9 mouse cellular contexts compared by ENCODE assay signal in the genomic region with DNA sequence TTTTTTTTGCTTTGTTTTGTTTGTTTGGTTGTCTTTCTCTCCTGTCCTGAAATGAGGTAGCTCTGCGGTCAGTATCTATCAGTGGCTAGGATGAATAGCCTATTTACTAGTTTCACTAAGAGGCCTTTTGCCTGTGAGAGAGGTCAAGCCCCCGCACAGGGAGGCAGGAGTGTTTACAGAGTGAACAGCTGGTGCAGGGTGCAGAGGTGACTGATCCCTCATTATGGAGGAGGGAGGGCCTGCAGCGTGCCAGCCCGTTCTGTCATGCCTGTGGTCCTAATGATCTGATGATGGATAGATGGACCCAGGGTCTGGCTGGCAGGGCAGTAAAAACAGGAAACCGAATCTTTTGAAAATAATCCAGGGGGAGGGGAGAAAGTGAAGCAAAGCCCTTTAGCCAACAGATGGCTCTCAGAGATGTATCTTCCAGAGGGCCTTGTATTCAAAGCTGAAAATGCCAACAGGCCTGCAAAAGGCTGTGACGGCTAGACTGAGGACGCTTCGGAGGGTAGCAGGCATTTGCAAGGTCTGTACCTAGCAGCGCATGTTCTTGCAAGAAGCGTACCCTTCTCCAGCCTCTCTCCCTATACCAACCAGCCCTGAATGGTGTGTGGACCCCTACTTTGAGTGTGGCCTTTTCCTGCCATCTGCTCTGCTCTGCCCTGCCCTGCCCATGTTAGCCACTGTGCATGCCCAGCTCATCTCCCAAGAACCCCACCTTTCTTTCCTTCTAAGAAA. TPM values are rescaled to one million over a fixed set of nuclear protein-coding genes. Genes with fewer than 3 reads are reported as not detected.
DNase-seq lines count a peak whose midpoint lies in the region; ATAC-seq and TF ChIP-seq lines count a peak whose summit lies in the region.
"Had no signal": no experiment of that assay in that cellular context is flagged by ENCODE, and none has a peak within 500 bp of the region (broad histone marks: within the 10 kb centered on the region; RNA-seq: fewer than 3 reads in every experiment).

No protein-coding gene starts in this region.

- no peaks in the 10 kb centered on the region for H3K27me3 ChIP-seq in forebrain, embryonic 15.5 days
- no peaks in the 10 kb centered on the region for H3K27me3 ChIP-seq in liver, embryonic 12.5 days (replicated peaks)
- H3K27me3 ChIP-seq in neural tube, embryonic 13.5 days = no peaks in the 10 kb centered on the region

- H3K9me3 ChIP-seq in forebrain, embryonic 15.5 days = no peaks in the 10 kb centered on the region
- H3K9me3 ChIP-seq in liver, embryonic 12.5 days (replicated peaks) = no peaks in the 10 kb centered on the region
- no peaks in the 10 kb centered on the region for H3K9me3 ChIP-seq in neural tube, embryonic 13.5 days

- peaks cover 36% of the 10 kb centered on the region for H3K4me1 ChIP-seq in forebrain, embryonic 15.5 days
- peaks cover 36% of the 10 kb centered on the region for H3K4me1 ChIP-seq in liver, embryonic 12.5 days
- H3K4me1 ChIP-seq in neural tube, embryonic 13.5 days (replicated peaks) = peaks cover 51% of the 10 kb centered on the region

- peak; percentile 42 for ATAC-seq in forebrain, embryonic 15.5 days (replicated peaks)
- ATAC-seq in liver, embryonic 12.5 days = peak; percentile 55; the same call in 1 of the 2 replicates
- no peak for ATAC-seq in neural tube, embryonic 13.5 days (ENCODE audit: low read depth)
- ATAC-seq in frontal cortex, adult (ENCODE audit: low TSS enrichment) = no peak

- H3K9ac ChIP-seq in forebrain, embryonic 15.5 days (replicated peaks) = no peak overlapping the region
- no peak overlapping the region for H3K9ac ChIP-seq in liver, embryonic 12.5 days
- H3K9ac ChIP-seq in neural tube, embryonic 13.5 days = no peak overlapping the region

- no peak overlapping the region for H3K4me3 ChIP-seq in layer of hippocampus, adult 2 months
- H3K4me3 ChIP-seq in forebrain, embryonic 15.5 days = no peak overlapping the region
- no peak overlapping the region for H3K4me3 ChIP-seq in liver, embryonic 12.5 days
- H3K4me3 ChIP-seq in neural tube, embryonic 13.5 days = no peak overlapping the region

- no peak for DNase-seq in layer of hippocampus, adult 2 months (ENCODE audit: low spot score in 2 of 2)
- DNase-seq in layer of hippocampus, adult 9-10 months (ENCODE audit: low spot score) = no peak
- DNase-seq in frontal cortex, postnatal 36 days (ENCODE audit: low spot score in 2 of 2) = no peak
- no peak for DNase-seq in heart, postnatal 4 days

- H3K4me2 ChIP-seq in forebrain, embryonic 15.5 days (replicated peaks) = no peak overlapping the region
- H3K4me2 ChIP-seq in liver, embryonic 12.5 days = no peak overlapping the region
- H3K4me2 ChIP-seq in neural tube, embryonic 13.5 days = no peak overlapping the region

- H3K36me3 ChIP-seq in forebrain, embryonic 15.5 days = no peaks in the 10 kb centered on the region
- no peaks in the 10 kb centered on the region for H3K36me3 ChIP-seq in liver, embryonic 12.5 days
- H3K36me3 ChIP-seq in neural tube, embryonic 13.5 days = no peaks in the 10 kb centered on the region

- 36% methylated on average over 10 of the region's 10 CpGs for WGBS in forebrain, embryonic 15.5 days
- 60% methylated on average over 10 of the region's 10 CpGs for WGBS in liver, embryonic 12.5 days (ENCODE audit: insufficient replicate concordance)
- 23% methylated on average over 10 of the region's 10 CpGs for WGBS in neural tube, embryonic 13.5 days

- H3K27ac ChIP-seq in layer of hippocampus, adult 2 months = peak overlapping the region; percentile 74
- H3K27ac ChIP-seq in forebrain, embryonic 15.5 days (replicated peaks) = peak overlapping the region; percentile 24; the same call in 1 of the 2 replicates
- no peak overlapping the region for H3K27ac ChIP-seq in liver, embryonic 12.5 days
- H3K27ac ChIP-seq in neural tube, embryonic 13.5 days (replicated peaks) = peak overlapping the region; percentile 54

- no peak for TF ChIP-seq CTCF in layer of hippocampus, adult 2 months (conservative IDR thresholded peaks at IDR 0.05)

RNA-seq across cellular contexts. Expression of a gene that starts 38.2 kb away (rescaled TPM):
- 100 to 1,000 TPM; 116 to 124 TPM for total RNA-seq in layer of hippocampus, adult 2 months (2021)
- polyA plus RNA-seq in forebrain, embryonic 15.5 days (2015; fragmentation: Nextera tagmentation; extraction: Ambion mirVana) = 15.7 and 16.3 TPM in 2 replicates
- polyA plus RNA-seq in liver, embryonic 12.5 days (2016; fragmentation: Nextera tagmentation; extraction: Ambion mirVana) = 2.2 and 2.4 TPM in 2 replicates
- polyA plus RNA-seq in neural tube, embryonic 13.5 days (2015; fragmentation: Nextera tagmentation; extraction: Ambion mirVana) = 14.5 and 16.8 TPM in 2 replicates
- 10 to 100 TPM; 15.5 to 16.4 TPM for total RNA-seq in heart, postnatal 4 days (2021)
- total RNA-seq: MEL had no signal

Comparison
In these comparisons a context has a peak if more than half of its experiments do, and no peak if none do; other contexts are left out.
1. ATAC-seq: peak in forebrain, embryonic 15.5 days (single experiment) and liver, embryonic 12.5 days (single experiment); none in neural tube, embryonic 13.5 days (single experiment) and frontal cortex, adult (single experiment).